Mouse (Mus musculus): Measurements from ENCODE around the gene Rhod. TPM values are rescaled to one million over a fixed set of nuclear protein-coding genes. Genes with fewer than 3 reads are reported as not detected.

Rhod gene
- polyA plus RNA-seq, 1 experiment = not detected

GRCm38 (mm10) chr19:4452525-4452924 lies 13.3 kb upstream of the Rhod start:
- Histone ChIP-seq H3K9me3 (ENCODE audit: control insufficient read depth, low read length) (no peaks in the 10 kb centered on the region), H3K27me3 (ENCODE audit: control insufficient read depth) (peaks cover 10% of the 10 kb centered on the region), H3K4me1 (ENCODE audit: control insufficient read depth) (peaks cover 4% of the 10 kb centered on the region), H3K4me3 (replicated peaks) (no peak overlapping the region), H3K36me3 (ENCODE audit: control insufficient read depth) (no peaks in the 10 kb centered on the region)
- no peak for TF ChIP-seq TAL1 (IDR thresholded peaks at IDR 0.05; ENCODE audit: low read length)

- no peaks in the 10 kb centered on the region for H3K9me3 ChIP-seq (ENCODE audit: control insufficient read depth, low read length)
- H3K27me3 ChIP-seq (ENCODE audit: control insufficient read depth) = peaks cover 10% of the 10 kb centered on the region
- no peak overlapping the region for H3K4me3 ChIP-seq (replicated peaks)
- TF ChIP-seq TAL1 (IDR thresholded peaks at IDR 0.05; ENCODE audit: low read length) = no peak
- no peak for TF ChIP-seq GATA1 (IDR thresholded peaks at IDR 0.05; ENCODE audit: low read length)
- no peaks in the 10 kb centered on the region for H3K36me3 ChIP-seq (ENCODE audit: control insufficient read depth)
- peaks cover 4% of the 10 kb centered on the region for H3K4me1 ChIP-seq (ENCODE audit: control insufficient read depth)
Observed at GRCm38 (mm10) chr19:4451965-4452364, 12.7 kb upstream of the Rhod start.

GRCm38 (mm10) chr19:4451098-4451497 lies 11.9 kb upstream of the Rhod start:
- Histone ChIP-seq H3K27me3 (ENCODE audit: control insufficient read depth) (peaks cover 5% of the 10 kb centered on the region; the same call in 1 of the 2 replicates), H3K9me3 (ENCODE audit: control insufficient read depth, low read length) (no peaks in the 10 kb centered on the region), H3K4me3 (replicated peaks) (no peak overlapping the region), H3K4me1 (ENCODE audit: control insufficient read depth) (peaks cover 3% of the 10 kb centered on the region), H3K36me3 (ENCODE audit: control insufficient read depth) (no peaks in the 10 kb centered on the region)
- TF ChIP-seq GATA1 (IDR thresholded peaks at IDR 0.05; ENCODE audit: low read length) (no peak), TAL1 (IDR thresholded peaks at IDR 0.05; ENCODE audit: low read length) (no peak)

- Histone ChIP-seq H3K36me3 (ENCODE audit: control insufficient read depth) (no peaks in the 10 kb centered on the region), H3K27me3 (ENCODE audit: control insufficient read depth) (peaks cover 5% of the 10 kb centered on the region; the same call in 1 of the 2 replicates), H3K4me3 (replicated peaks) (no peak overlapping the region), H3K9me3 (ENCODE audit: control insufficient read depth, low read length) (no peaks in the 10 kb centered on the region), H3K4me1 (ENCODE audit: control insufficient read depth) (no peaks in the 10 kb centered on the region)
- TF ChIP-seq TAL1 (IDR thresholded peaks at IDR 0.05; ENCODE audit: low read length) (no peak), GATA1 (IDR thresholded peaks at IDR 0.05; ENCODE audit: low read length) (no peak)
Observed at GRCm38 (mm10) chr19:4450666-4451065, 11.4 kb upstream of the Rhod start.

GRCm38 (mm10) chr19:4449230-4449629 lies 10.0 kb upstream of the Rhod start:
- Histone ChIP-seq H3K36me3 (ENCODE audit: control insufficient read depth) (no peaks in the 10 kb centered on the region), H3K4me1 (ENCODE audit: control insufficient read depth) (no peaks in the 10 kb centered on the region), H3K27me3 (ENCODE audit: control insufficient read depth) (no peaks in the 10 kb centered on the region), H3K4me3 (replicated peaks) (no peak overlapping the region), H3K9me3 (ENCODE audit: control insufficient read depth, low read length) (no peaks in the 10 kb centered on the region)
- no peak for TF ChIP-seq GATA1 (IDR thresholded peaks at IDR 0.05; ENCODE audit: low read length)
- TF ChIP-seq TAL1 (IDR thresholded peaks at IDR 0.05; ENCODE audit: low read length) = no peak

- no peak overlapping the region for H3K4me3 ChIP-seq (replicated peaks)
- H3K27me3 ChIP-seq (ENCODE audit: control insufficient read depth) = peaks cover 3% of the 10 kb centered on the region
Observed at GRCm38 (mm10) chr19:4447445-4447844, 8.2 kb upstream of the Rhod start.

GRCm38 (mm10) chr19:4446661-4447420 lies 7.6 kb upstream of the Rhod start:
- Histone ChIP-seq H3K36me3 (ENCODE audit: control insufficient read depth) (no peaks in the 10 kb centered on the region; the same call in 1 of the 2 replicates), H3K4me3 (replicated peaks) (no peak overlapping the region), H3K9me3 (ENCODE audit: control insufficient read depth, low read length) (no peaks in the 10 kb centered on the region), H3K4me1 (ENCODE audit: control insufficient read depth) (peaks cover 1% of the 10 kb centered on the region), H3K27me3 (ENCODE audit: control insufficient read depth) (peaks cover 3% of the 10 kb centered on the region)
- TF ChIP-seq GATA1 (IDR thresholded peaks at IDR 0.05; ENCODE audit: low read length) = no peak
- no peak for TF ChIP-seq TAL1 (IDR thresholded peaks at IDR 0.05; ENCODE audit: low read length)

More at GRCm38 (mm10) chr19:4447445-4447844, 8.2 kb upstream of the Rhod start:
- TF ChIP-seq GATA1 (IDR thresholded peaks at IDR 0.05; ENCODE audit: low read length) (no peak), TAL1 (IDR thresholded peaks at IDR 0.05; ENCODE audit: low read length) (no peak)
- Histone ChIP-seq H3K36me3 (ENCODE audit: control insufficient read depth) (no peaks in the 10 kb centered on the region; the same call in 1 of the 2 replicates), H3K4me1 (ENCODE audit: control insufficient read depth) (no peaks in the 10 kb centered on the region), H3K9me3 (ENCODE audit: control insufficient read depth, low read length) (no peaks in the 10 kb centered on the region)

- H3K4me3 ChIP-seq (replicated peaks) = no peak overlapping the region
- TF ChIP-seq GATA1 (IDR thresholded peaks at IDR 0.05; ENCODE audit: low read length) (no peak), TAL1 (IDR thresholded peaks at IDR 0.05; ENCODE audit: low read length) (no peak)
Observed at GRCm38 (mm10) chr19:4442408-4442807, 3.2 kb upstream of the Rhod start.

GRCm38 (mm10) chr19:4441621-4442161 lies 2.5 kb upstream of the Rhod start:
- Histone ChIP-seq H3K9me3 (ENCODE audit: control insufficient read depth, low read length) (no peaks in the 10 kb centered on the region), H3K4me1 (ENCODE audit: control insufficient read depth) (peaks cover 5% of the 10 kb centered on the region), H3K27me3 (ENCODE audit: control insufficient read depth) (peaks cover 44% of the 10 kb centered on the region), H3K4me3 (replicated peaks) (no peak overlapping the region), H3K36me3 (ENCODE audit: control insufficient read depth) (no peaks in the 10 kb centered on the region; the same call in 1 of the 2 replicates)
- TF ChIP-seq TAL1 (IDR thresholded peaks at IDR 0.05; ENCODE audit: low read length) (no peak), GATA1 (IDR thresholded peaks at IDR 0.05; ENCODE audit: low read length) (no peak)

More at GRCm38 (mm10) chr19:4442408-4442807, 3.2 kb upstream of the Rhod start:
- Histone ChIP-seq H3K9me3 (ENCODE audit: control insufficient read depth, low read length) (no peaks in the 10 kb centered on the region), H3K4me1 (ENCODE audit: control insufficient read depth) (peaks cover 5% of the 10 kb centered on the region), H3K36me3 (ENCODE audit: control insufficient read depth) (no peaks in the 10 kb centered on the region; the same call in 1 of the 2 replicates), H3K27me3 (ENCODE audit: control insufficient read depth) (peaks cover 41% of the 10 kb centered on the region)
